Mouse (Mus musculus) forebrain, embryonic 14.5 days (tissue): ENCODE results near the gene Homer1. TPM values are rescaled to one million over a fixed set of nuclear protein-coding genes. Genes with fewer than 3 reads are reported as not detected.

Source experiments
- ATAC-seq: fragments of 200-750 bp; cut with Nextera tagmentation; 2 replicates; pipeline ENCODE4 v1.8.0; 2017; ENCODE audit warnings: mild to moderate bottlenecking, moderate library complexity
- DNase-seq: peaks from one replicate; pipeline ENCODE4 v3.0.0-alpha.2; 2015; ENCODE audit warnings: low spot score
- H3K27ac ChIP-seq: fragments of 300-500 bp; sonication (generic); 2 replicates; pipeline ENCODE4 v1.5.1; 2014; ENCODE audit warnings: low read depth, mild to moderate bottlenecking, control low read depth, low read length, moderate library complexity
- H3K27me3 ChIP-seq: fragments of 300-500 bp; sonication (generic); replicated peaks from 2 replicates; pipeline ENCODE4 v1.6.1; 2014; ENCODE audit warnings: low read length, control low read depth, mixed read lengths; ENCODE audit not compliant: control insufficient read depth, insufficient read depth
- H3K36me3 ChIP-seq: fragments of 300-500 bp; sonication (generic); 2 replicates; pipeline ENCODE4 v1.6.1; 2014; ENCODE audit warnings: low read length, control low read depth; ENCODE audit not compliant: control insufficient read depth, insufficient read depth
- H3K4me1 ChIP-seq: fragments of 300-500 bp; sonication (generic); 2 replicates; pipeline ENCODE4 v1.6.1; 2014; ENCODE audit warnings: antibody characterized with exemption, low read length, control low read depth; ENCODE audit not compliant: control insufficient read depth, insufficient read depth
- H3K4me2 ChIP-seq: fragments of 300-500 bp; sonication (generic); 2 replicates; pipeline ENCODE4 v1.6.1; 2014; ENCODE audit warnings: mild to moderate bottlenecking, control low read depth, low read length
- H3K4me3 ChIP-seq: fragments of 300-500 bp; sonication (generic); 2 replicates; pipeline ENCODE4 v1.5.1; 2014; ENCODE audit warnings: low read depth, low read length, control low read depth
- H3K9ac ChIP-seq: fragments of 300-500 bp; sonication (generic); 2 replicates; pipeline ENCODE4 v1.6.1; 2014; ENCODE audit warnings: mild to moderate bottlenecking, low read length, control low read depth, moderate library complexity
- H3K9me3 ChIP-seq: fragments of 300-500 bp; sonication (generic); replicated peaks from 2 replicates; pipeline ENCODE4 v1.6.1; 2016; ENCODE audit warnings: low read length, control low read depth, mixed read lengths; ENCODE audit not compliant: control insufficient read depth
- WGBS: fragments of 180-500 bp; shearing (Covaris S2); extraction: QIAGEN DNeasy Blood & Tissue Kit; methylation state at CpG from one replicate; pipeline ENCODE4 v1.1.7; 2014; 5-methylcytosine and 5-hydroxymethylcytosine counted together
- polyA plus RNA-seq: library from polyadenylated mRNA; unstranded; fragments of >200 nt; fragmentation: Nextera tagmentation; extraction: Ambion mirVana; gene quantifications from 2 replicates; pipeline ENCODE4 v1.2.1, GENCODE M21; 2014

The Homer1 gene
- polyA plus RNA-seq, 1 experiment from 2014 or later: 14.5 TPM

DNA sequence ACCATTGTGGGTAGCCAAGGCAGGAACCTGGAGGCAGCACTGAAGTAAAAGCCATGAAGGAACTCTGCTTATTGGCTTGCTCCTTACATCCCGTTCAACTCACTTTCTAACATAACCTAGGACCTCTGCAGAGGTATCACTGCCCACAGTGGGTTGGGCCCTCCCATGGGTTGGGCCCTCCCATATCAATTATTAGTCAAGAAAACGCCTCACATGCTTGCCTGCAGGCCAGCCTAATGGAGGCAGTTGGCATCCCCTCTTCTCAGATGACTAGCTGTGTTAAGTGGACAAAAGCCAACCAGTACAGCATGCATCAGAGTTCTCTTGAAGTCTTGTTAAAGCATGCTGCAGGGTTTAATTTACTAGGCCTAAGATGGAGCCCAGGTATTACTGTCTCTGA, 52.6 kb downstream of the Homer1 start:
- peaks cover 3% of the 10 kb centered on the region; the same call in 1 of the 2 replicates for H3K36me3 ChIP-seq
- DNase-seq: no peak
- H3K4me3 ChIP-seq: no peak overlapping the region
- no peak overlapping the region for H3K9ac ChIP-seq
- H3K4me1 ChIP-seq: no peaks in the 10 kb centered on the region
- H3K27ac ChIP-seq: no peak overlapping the region
- no peak overlapping the region for H3K4me2 ChIP-seq
- no peaks in the 10 kb centered on the region for H3K9me3 ChIP-seq
- H3K27me3 ChIP-seq: no peaks in the 10 kb centered on the region
- 79% methylated on average over 2 of the region's 2 CpGs for WGBS
- no peak for ATAC-seq

GRCm38 (mm10) chr13:93354420-93355278, 55.2 kb downstream of the Homer1 start:
- Histone ChIP-seq H3K27me3 (no peaks in the 10 kb centered on the region), H3K36me3 (peaks cover 2% of the 10 kb centered on the region; the same call in 1 of the 2 replicates), H3K4me2 (no peak overlapping the region), H3K4me3 (no peak overlapping the region), H3K9ac (no peak overlapping the region), H3K27ac (no peak overlapping the region), H3K9me3 (no peaks in the 10 kb centered on the region), H3K4me1 (no peaks in the 10 kb centered on the region)
- no peak; the same call in 1 of the 2 replicates for ATAC-seq
- no peak for DNase-seq
- 54% methylated on average over 7 of the region's 7 CpGs for WGBS

- Histone ChIP-seq H3K4me1 (no peaks in the 10 kb centered on the region), H3K36me3 (no peaks in the 10 kb centered on the region), H3K27ac (no peak overlapping the region), H3K4me3 (no peak overlapping the region), H3K9me3 (no peaks in the 10 kb centered on the region), H3K9ac (no peak overlapping the region), H3K4me2 (no peak overlapping the region), H3K27me3 (no peaks in the 10 kb centered on the region)
- DNase-seq: no peak
- WGBS: 84% methylated on average over 6 of the region's 6 CpGs
- ATAC-seq: no peak
These were observed 55.8 kb downstream of the Homer1 start for GRCm38 (mm10) chr13:93355279-93355587.

- Histone ChIP-seq H3K27me3 (no peaks in the 10 kb centered on the region), H3K9ac (no peak overlapping the region), H3K4me3 (no peak overlapping the region), H3K4me1 (no peaks in the 10 kb centered on the region), H3K27ac (no peak overlapping the region), H3K36me3 (no peaks in the 10 kb centered on the region), H3K4me2 (no peak overlapping the region), H3K9me3 (no peaks in the 10 kb centered on the region)
- DNase-seq (no peak), ATAC-seq (no peak)
- WGBS: 93% methylated on average over 1 of the region's 1 CpGs
These were observed 59.1 kb downstream of the Homer1 start for GRCm38 (mm10) chr13:93358522-93358921.

GRCm38 (mm10) chr13:93367555-93367954, 68.1 kb downstream of the Homer1 start:
- H3K9me3 ChIP-seq: no peaks in the 10 kb centered on the region
- WGBS: 86% methylated on average over 5 of the region's 5 CpGs
- no peak overlapping the region for H3K4me2 ChIP-seq
- no peaks in the 10 kb centered on the region for H3K4me1 ChIP-seq
- no peak for DNase-seq
- H3K36me3 ChIP-seq: no peaks in the 10 kb centered on the region
- no peak for ATAC-seq
- no peak overlapping the region for H3K9ac ChIP-seq
- no peak overlapping the region for H3K4me3 ChIP-seq
- no peaks in the 10 kb centered on the region for H3K27me3 ChIP-seq
- H3K27ac ChIP-seq: no peak overlapping the region

- ATAC-seq (peak; percentile 58; the same call in 1 of the 2 replicates), DNase-seq (peak; percentile 37)
- no peak overlapping the region for H3K4me3 ChIP-seq
- no peaks in the 10 kb centered on the region for H3K4me1 ChIP-seq
- no peak overlapping the region for H3K4me2 ChIP-seq
- H3K27me3 ChIP-seq: no peaks in the 10 kb centered on the region
- H3K9ac ChIP-seq: no peak overlapping the region
- no peak overlapping the region for H3K27ac ChIP-seq
- 92% methylated on average over 7 of the region's 7 CpGs for WGBS
- H3K9me3 ChIP-seq: no peaks in the 10 kb centered on the region
- no peaks in the 10 kb centered on the region for H3K36me3 ChIP-seq
These were observed 69.6 kb downstream of the Homer1 start for GRCm38 (mm10) chr13:93368812-93369584.

- Histone ChIP-seq H3K4me3 (no peak overlapping the region), H3K9ac (no peak overlapping the region), H3K27ac (no peak overlapping the region), H3K4me2 (no peak overlapping the region), H3K4me1 (no peaks in the 10 kb centered on the region), H3K36me3 (no peaks in the 10 kb centered on the region), H3K9me3 (no peaks in the 10 kb centered on the region), H3K27me3 (no peaks in the 10 kb centered on the region)
- WGBS: 94% methylated on average over 5 of the region's 5 CpGs
- no peak for DNase-seq
- ATAC-seq: no peak
These were observed 75.0 kb downstream of the Homer1 start for GRCm38 (mm10) chr13:93374457-93374856.

GRCm38 (mm10) chr13:93378493-93378892, 79.1 kb downstream of the Homer1 start:
- Histone ChIP-seq H3K36me3 (no peaks in the 10 kb centered on the region), H3K27me3 (no peaks in the 10 kb centered on the region), H3K4me1 (no peaks in the 10 kb centered on the region), H3K4me2 (no peak overlapping the region), H3K9ac (no peak overlapping the region), H3K9me3 (no peaks in the 10 kb centered on the region), H3K4me3 (no peak overlapping the region), H3K27ac (no peak overlapping the region)
- WGBS: 93% methylated on average over 1 of the region's 1 CpGs
- no peak for DNase-seq
- ATAC-seq: no peak
